Mouse (Mus musculus) kidney, adult 2 months (tissue): ENCODE results near the gene Cdt1.

Source experiments
- CTCF ChIP-seq: fragments of 200-500 bp; conservative IDR thresholded peaks from 2 replicates; pipeline ENCODE4 v1.5.1; 2011; ENCODE audit warnings: low read depth, mild to moderate bottlenecking, control low read depth, low read length, moderate library complexity, mixed read lengths; ENCODE audit not compliant: insufficient read depth, insufficient read length
- POLR2A ChIP-seq: fragments of 200-500 bp; IDR thresholded peaks from one replicate; pipeline ENCODE4 v1.6.1; 2011; ENCODE audit warnings: low read depth, low read length, control low read depth

DNA sequence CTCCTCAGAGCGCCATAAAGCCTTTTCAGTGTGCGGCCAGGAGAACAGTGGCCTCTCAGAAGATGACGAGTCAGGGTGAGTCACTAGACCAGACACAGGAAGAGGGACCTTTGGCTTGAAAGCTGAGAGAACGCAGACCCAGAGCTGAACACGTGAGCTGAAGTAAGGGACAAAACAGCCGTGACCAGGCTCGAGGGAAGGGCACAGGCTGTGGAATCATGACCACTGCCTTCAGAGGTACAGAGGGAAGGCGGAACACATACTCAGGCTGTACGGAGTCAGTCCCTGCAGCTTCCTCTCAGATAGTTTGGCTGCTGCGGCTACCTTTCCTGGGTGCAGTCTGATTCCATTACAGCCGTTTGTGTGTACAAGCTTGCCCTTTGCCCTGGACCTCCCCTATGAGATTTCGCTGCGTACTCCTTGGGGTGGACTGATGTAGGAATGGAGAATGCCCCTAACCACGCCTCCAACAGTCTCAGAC is 17.6 kb downstream of the Cdt1 start:
- TF ChIP-seq POLR2A = no peak
- TF ChIP-seq CTCF = no peak
